Mouse (Mus musculus): ENCODE results near the gene Afap1l2. TPM values are rescaled to one million over a fixed set of nuclear protein-coding genes. Genes with fewer than 3 reads are reported as not detected.
A peak's percentile ranks its signal among the peaks of the same experiment; 100 is the strongest.

Gene Afap1l2
- polyA plus RNA-seq, 1 experiment from 2014 or later = 6.9 TPM

DNA sequence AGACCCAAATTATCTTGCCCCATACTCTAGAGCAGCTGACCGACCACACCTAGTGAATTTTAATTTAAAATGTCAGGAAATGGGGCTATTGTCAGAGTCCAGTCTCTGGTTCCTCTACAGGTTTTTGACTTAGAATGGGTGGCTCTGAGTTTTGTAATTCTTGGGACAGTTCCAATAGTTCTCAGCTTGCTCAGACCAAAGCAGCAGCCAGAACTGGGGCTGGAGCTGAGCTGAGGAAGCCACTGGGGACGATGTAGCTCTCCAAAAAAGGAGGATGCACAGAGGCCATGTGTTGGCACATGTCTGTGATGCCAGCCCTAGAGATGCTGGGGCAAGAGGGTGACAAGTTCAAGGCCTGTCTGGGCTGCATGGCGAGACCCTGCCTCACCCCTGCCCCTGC is 78.6 kb downstream of the Afap1l2 start:
- ATAC-seq (ENCODE audit: low FRiP score, low read depth) = no peak
- Histone ChIP-seq H3K9ac (no peak overlapping the region), H3K36me3 (no peaks in the 10 kb centered on the region), H3K4me1 (peaks cover 3% of the 10 kb centered on the region; the same call in 1 of the 2 replicates), H3K9me3 (no peaks in the 10 kb centered on the region), H3K4me2 (replicated peaks) (no peak overlapping the region), H3K4me3 (no peak overlapping the region), H3K27ac (no peak overlapping the region), H3K27me3 (no peaks in the 10 kb centered on the region)
- WGBS = 72% methylated on average over 3 of the region's 3 CpGs

DNA sequence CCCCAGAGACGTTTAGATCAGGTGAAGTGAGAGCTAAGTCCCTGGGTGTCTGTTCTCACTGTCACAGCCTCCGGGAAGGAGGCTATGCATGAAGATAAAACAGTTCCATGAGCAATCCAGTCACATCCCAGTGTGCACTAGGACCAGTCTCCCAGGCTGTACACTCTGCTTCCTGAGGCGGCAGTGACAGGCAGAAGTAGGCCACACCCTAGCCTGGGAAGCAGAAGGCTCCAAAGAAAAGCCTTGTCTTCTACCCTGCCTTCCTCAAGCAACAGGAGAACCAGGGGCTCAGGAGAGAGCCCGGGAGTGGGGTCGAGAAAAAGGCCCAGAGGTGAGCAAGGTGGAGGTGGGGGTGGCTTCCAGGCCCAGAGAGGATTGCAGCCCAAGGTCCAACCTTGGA is 86.3 kb downstream of the Afap1l2 start:
- Histone ChIP-seq H3K36me3 (no peaks in the 10 kb centered on the region), H3K9ac (no peak overlapping the region), H3K27ac (no peak overlapping the region), H3K27me3 (no peaks in the 10 kb centered on the region), H3K9me3 (no peaks in the 10 kb centered on the region), H3K4me1 (no peaks in the 10 kb centered on the region), H3K4me3 (no peak overlapping the region), H3K4me2 (replicated peaks) (no peak overlapping the region)
- WGBS = 75% methylated on average over 5 of the region's 5 CpGs
- no peak for ATAC-seq (ENCODE audit: low FRiP score, low read depth)

DNA sequence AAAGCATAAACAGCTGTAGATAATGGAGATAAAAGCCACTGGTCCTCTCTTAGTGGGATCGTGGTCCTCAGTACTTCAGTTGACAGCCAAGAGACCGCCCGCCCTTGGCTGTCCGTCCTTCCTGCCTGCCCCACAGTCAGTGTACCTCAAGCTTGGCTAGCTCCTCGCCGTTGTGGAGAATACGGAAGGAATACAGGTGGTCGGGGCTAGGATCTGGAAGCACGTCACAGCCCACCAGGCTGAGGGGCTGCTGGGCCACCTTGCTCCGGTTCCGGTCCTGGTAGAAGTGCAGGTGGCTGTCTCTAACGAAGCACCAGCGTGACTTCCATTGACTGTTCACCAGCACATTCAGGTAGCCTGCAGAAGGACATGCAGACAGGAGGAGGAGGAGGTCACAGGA is 87.8 kb downstream of the Afap1l2 start:
- no peaks in the 10 kb centered on the region for H3K36me3 ChIP-seq
- H3K27ac ChIP-seq = no peak overlapping the region
- no peak overlapping the region for H3K4me2 ChIP-seq (replicated peaks)
- H3K9ac ChIP-seq = 0 out of 2 replicates have a peak overlapping the region, but pooled peaks have one; percentile 40
- H3K4me3 ChIP-seq = no peak overlapping the region
- WGBS = 92% methylated on average over 13 of the region's 13 CpGs
- H3K4me1 ChIP-seq = no peaks in the 10 kb centered on the region
- H3K27me3 ChIP-seq = no peaks in the 10 kb centered on the region
- ATAC-seq (ENCODE audit: low FRiP score, low read depth) = no peak
- H3K9me3 ChIP-seq = no peaks in the 10 kb centered on the region

DNA sequence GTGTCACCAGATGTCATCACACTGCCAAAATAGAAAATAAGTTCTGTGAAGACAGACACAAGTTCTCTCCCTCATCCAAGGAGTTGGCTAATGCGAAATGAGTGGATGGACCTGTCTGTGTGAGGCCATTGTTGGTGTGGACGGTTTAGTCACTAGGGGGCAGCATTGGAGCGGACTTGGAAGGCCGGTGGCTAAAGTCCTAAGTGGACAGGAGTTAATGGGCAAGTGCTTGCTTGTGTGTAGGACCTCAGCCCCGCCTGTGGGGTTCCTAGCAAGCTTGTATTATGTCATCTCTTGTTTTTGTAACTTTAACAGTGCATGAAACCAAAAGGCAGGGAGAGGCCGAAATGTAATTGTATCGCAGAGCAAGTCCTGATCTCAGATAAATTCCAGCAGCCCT is 88.4 kb downstream of the Afap1l2 start:
- Histone ChIP-seq H3K4me1 (no peaks in the 10 kb centered on the region), H3K27me3 (no peaks in the 10 kb centered on the region), H3K9me3 (peaks cover under 1% of the 10 kb centered on the region; the same call in 1 of the 2 replicates), H3K4me2 (replicated peaks) (no peak overlapping the region), H3K27ac (no peak overlapping the region), H3K36me3 (0 out of 2 replicates have a peak, but pooled peaks cover under 1% of the 10 kb centered on the region), H3K4me3 (no peak overlapping the region), H3K9ac (no peak overlapping the region)
- ATAC-seq (ENCODE audit: low FRiP score, low read depth) = peak; percentile 68; the same call in 1 of the 2 replicates
- 24% methylated on average over 7 of the region's 7 CpGs for WGBS

DNA sequence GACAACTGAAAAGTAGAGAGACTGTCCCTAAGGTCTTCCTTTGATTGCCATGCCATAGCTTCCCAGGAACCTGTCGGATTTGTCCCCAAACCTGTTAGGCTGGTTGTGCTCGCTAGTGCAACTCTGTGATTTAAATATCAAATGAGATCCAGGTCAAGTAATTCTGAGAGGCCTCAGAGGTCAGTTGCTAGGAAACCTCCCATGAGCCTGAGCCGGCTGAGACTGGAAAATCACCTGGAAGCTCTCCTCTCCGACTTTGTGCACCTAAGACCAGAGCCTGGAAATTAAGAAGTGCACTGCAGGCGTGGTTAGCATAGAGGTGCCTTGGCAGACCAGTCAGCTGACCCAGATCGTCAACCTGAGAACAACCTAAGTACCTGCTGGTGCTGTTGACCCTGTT is 92.9 kb downstream of the Afap1l2 start:
- Histone ChIP-seq H3K4me2 (replicated peaks) (no peak overlapping the region), H3K4me3 (no peak overlapping the region), H3K9ac (no peak overlapping the region), H3K9me3 (peaks cover 7% of the 10 kb centered on the region; the same call in 1 of the 2 replicates), H3K27ac (no peak overlapping the region), H3K27me3 (no peaks in the 10 kb centered on the region), H3K36me3 (peaks cover 6% of the 10 kb centered on the region; the same call in 1 of the 2 replicates), H3K4me1 (peaks cover 9% of the 10 kb centered on the region)
- 54% methylated on average over 6 of the region's 6 CpGs for WGBS
- no peak for ATAC-seq (ENCODE audit: low FRiP score, low read depth)

DNA sequence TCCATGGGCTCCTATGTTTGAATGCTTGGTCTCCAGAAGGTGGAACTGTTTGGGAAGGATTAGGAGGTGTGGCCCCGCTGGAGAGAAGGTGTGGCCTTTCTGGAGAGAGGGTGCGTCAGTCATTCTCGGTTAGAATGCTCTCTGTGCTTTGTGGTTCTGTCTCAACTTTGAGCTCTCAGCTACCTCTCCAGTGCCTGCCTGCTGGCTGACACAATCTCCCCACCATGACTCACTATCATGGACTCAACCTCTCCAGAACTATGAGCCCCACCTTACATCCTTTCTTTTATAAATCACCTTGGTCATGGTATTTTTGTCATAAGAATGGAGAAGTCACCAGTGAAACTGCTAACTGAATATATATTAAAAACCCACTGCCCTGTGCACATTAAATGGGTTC is 93.4 kb downstream of the Afap1l2 start:
- Histone ChIP-seq H3K27ac (no peak overlapping the region), H3K4me3 (no peak overlapping the region), H3K36me3 (peaks cover 6% of the 10 kb centered on the region; the same call in 1 of the 2 replicates), H3K27me3 (no peaks in the 10 kb centered on the region), H3K9ac (no peak overlapping the region), H3K9me3 (peaks cover 7% of the 10 kb centered on the region; the same call in 1 of the 2 replicates), H3K4me1 (peaks cover 9% of the 10 kb centered on the region), H3K4me2 (replicated peaks) (no peak overlapping the region)
- no peak for ATAC-seq (ENCODE audit: low FRiP score, low read depth)
- WGBS = 96% methylated on average over 3 of the region's 3 CpGs

DNA sequence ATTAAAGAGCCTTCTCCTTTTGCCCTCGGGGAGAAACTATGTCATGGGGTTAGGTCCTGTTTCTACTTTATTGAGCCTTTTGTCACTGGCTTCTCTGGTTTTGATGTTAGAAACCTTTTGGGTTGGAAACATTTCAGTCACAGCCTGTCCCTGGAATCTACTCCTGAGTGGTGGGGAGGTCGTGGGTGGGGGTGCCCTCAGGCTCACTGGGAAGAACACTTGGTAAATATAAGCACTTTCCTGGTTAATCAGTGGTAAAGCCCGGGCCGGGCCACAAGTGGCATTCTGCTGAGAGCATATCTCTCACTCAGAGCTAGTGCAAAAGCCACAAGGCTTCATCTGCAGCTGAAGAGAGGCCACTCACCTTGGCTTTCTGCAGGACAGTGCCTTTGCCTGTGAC is 94.3 kb downstream of the Afap1l2 start:
- Histone ChIP-seq H3K4me3 (no peak overlapping the region), H3K27ac (no peak overlapping the region), H3K4me1 (peaks cover 9% of the 10 kb centered on the region), H3K36me3 (peaks cover 6% of the 10 kb centered on the region; the same call in 1 of the 2 replicates), H3K9ac (no peak overlapping the region), H3K9me3 (peaks cover 7% of the 10 kb centered on the region; the same call in 1 of the 2 replicates), H3K4me2 (replicated peaks) (no peak overlapping the region), H3K27me3 (no peaks in the 10 kb centered on the region)
- no peak for ATAC-seq (ENCODE audit: low FRiP score, low read depth)
- 78% methylated on average over 4 of the region's 4 CpGs for WGBS

DNA sequence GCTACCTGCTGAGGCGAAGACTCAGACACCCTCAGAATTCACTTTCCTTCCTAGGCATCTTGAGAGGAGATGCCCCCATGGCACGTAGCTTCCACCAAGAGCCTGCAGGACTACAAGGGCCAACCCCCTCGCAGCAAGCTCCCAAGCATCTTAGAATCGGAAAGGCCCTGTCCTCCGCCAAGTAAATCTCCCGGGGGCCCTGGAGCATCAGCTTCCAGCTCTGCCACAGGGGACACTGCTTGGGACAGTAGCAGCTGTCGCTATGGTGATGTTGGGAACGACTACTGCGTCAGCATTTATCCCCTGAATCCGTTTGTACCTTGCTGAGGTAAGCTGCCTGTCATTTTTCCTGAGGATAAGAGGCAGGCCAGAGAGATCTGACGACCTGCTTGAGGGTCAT is 97.5 kb downstream of the Afap1l2 start:
- no peak overlapping the region for H3K4me2 ChIP-seq (replicated peaks)
- H3K9me3 ChIP-seq = peaks cover 7% of the 10 kb centered on the region; the same call in 1 of the 2 replicates
- no peak overlapping the region for H3K4me3 ChIP-seq
- peaks cover 6% of the 10 kb centered on the region; the same call in 1 of the 2 replicates for H3K36me3 ChIP-seq
- peaks cover 18% of the 10 kb centered on the region for H3K4me1 ChIP-seq
- no peak overlapping the region for H3K9ac ChIP-seq
- no peak for ATAC-seq (ENCODE audit: low FRiP score, low read depth)
- 62% methylated on average over 11 of the region's 11 CpGs for WGBS
- H3K27me3 ChIP-seq = no peaks in the 10 kb centered on the region
- H3K27ac ChIP-seq = no peak overlapping the region

DNA sequence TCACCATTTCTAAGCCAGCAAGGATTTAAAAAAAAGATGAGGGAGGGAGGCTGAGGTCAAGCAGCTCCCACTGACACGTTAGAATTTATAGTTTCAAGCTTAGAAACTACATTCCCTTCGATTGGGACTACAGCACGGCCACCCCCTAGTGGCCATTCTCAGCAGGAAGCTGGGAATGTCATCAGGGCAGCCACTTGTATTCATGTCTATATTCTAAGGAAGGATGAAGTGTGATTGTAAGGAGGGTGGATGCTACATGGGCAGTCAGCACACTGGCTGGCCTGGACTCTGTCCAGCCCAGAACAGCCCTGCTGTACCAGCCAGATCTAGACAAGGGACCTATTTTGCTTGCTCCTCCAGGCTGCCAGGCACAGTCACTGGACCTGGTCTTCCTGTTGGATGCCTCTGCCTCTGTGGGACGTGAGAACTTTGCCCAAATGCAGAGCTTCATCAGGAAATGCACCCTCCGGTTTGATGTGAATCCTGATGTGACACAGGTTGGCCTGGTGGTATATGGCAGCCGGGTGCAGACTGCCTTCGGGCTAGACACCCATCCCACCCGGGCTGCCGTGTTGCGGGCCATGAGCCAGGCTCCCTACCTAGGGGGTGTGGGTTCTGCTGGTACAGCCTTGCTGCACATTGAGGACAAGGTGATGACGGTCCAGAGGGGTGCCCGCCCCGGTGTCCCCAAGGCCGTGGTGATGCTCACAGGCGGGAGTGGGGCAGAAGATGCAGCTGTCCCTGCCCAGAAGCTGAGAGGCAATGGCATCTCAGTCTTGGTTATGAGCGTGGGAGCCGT is 99.4 kb downstream of the Afap1l2 start:
- no peaks in the 10 kb centered on the region for H3K36me3 ChIP-seq
- WGBS = 74% methylated on average over 17 of the region's 17 CpGs
- H3K4me2 ChIP-seq (replicated peaks) = no peak overlapping the region
- H3K9me3 ChIP-seq = no peaks in the 10 kb centered on the region
- no peak overlapping the region for H3K27ac ChIP-seq
- H3K4me1 ChIP-seq = peaks cover 18% of the 10 kb centered on the region
- H3K27me3 ChIP-seq = no peaks in the 10 kb centered on the region
- ATAC-seq (ENCODE audit: low FRiP score, low read depth) = no peak
- H3K9ac ChIP-seq = no peak overlapping the region
- no peak overlapping the region for H3K4me3 ChIP-seq

DNA sequence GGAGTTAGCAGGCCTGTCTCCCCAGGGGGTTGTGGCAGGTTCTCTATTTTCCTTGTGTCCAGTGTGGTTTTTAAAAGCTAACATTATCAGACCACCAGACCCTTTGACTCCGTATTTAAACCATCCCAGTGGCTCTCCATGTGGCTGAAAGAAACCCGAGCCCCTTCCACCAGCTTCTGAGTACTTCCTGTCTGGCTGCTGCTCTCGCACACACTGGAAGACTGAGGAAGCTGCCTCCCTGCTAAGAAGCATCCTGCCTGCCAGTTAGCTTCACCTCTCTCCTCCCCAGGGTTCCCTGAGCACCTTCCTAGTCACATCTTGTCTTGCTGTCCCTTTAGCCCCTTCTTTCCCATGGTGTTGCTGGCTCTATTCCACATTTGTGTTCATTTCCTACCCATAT is 100.2 kb downstream of the Afap1l2 start:
- no peaks in the 10 kb centered on the region for H3K27me3 ChIP-seq

DNA sequence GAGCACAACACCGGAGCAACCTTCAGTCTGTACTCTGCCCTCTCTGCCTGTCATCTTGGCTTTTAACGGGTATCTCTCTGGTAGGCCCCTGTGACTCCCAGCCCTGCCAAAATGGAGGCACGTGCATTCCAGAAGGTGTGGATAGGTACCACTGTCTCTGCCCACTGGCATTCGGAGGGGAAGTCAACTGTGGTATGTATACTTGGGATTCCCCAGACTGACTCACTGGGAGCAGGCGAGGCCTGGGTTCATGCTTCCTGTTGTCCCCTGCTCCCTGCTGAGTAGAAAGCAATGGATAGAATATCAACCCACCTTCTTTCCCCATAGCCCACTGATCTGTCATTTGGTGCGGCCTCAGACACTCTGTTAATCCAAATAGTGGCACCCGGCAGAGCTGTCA is 102.6 kb downstream of the Afap1l2 start:
- Histone ChIP-seq H3K36me3 (no peaks in the 10 kb centered on the region), H3K4me2 (replicated peaks) (no peak overlapping the region), H3K4me1 (peaks cover 9% of the 10 kb centered on the region), H3K9me3 (no peaks in the 10 kb centered on the region), H3K27ac (no peak overlapping the region), H3K4me3 (no peak overlapping the region), H3K27me3 (0 out of 2 replicates have a peak, but pooled peaks cover 4% of the 10 kb centered on the region), H3K9ac (no peak overlapping the region)
- no peak for ATAC-seq (ENCODE audit: low FRiP score, low read depth)
- 89% methylated on average over 7 of the region's 7 CpGs for WGBS

More for the DNA sequence above, 100.2 kb downstream of the Afap1l2 start:
- H3K27ac ChIP-seq = no peak overlapping the region
- no peak overlapping the region for H3K4me3 ChIP-seq
- WGBS = 15% methylated on average over 3 of the region's 3 CpGs
- H3K4me1 ChIP-seq = peaks cover 18% of the 10 kb centered on the region
- no peaks in the 10 kb centered on the region for H3K36me3 ChIP-seq
- H3K9ac ChIP-seq = no peak overlapping the region
- no peak overlapping the region for H3K4me2 ChIP-seq (replicated peaks)
- no peak for ATAC-seq (ENCODE audit: low FRiP score, low read depth)
- H3K9me3 ChIP-seq = no peaks in the 10 kb centered on the region

DNA sequence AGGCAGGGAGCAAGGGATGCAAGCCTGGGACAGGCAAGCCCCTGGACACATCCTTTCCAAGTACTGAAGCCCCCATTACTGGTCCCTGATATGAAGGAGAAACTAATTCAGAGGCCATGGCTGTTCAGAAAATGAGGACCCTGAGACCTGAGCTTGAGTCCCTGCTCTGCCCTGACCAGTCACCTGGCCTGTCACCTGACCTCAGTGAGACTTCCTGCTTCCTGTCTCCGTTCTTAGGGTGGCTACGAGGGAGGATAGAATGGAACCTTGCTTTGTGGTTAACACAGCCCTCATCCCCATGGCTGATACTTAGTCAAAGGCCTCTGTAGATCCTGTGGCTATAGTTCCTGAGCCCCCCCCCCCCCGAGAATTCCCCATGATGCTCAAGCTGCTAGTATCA is 103.9 kb downstream of the Afap1l2 start:
- ATAC-seq (ENCODE audit: low FRiP score, low read depth) = no peak
- Histone ChIP-seq H3K4me1 (peaks cover 9% of the 10 kb centered on the region), H3K27me3 (0 out of 2 replicates have a peak, but pooled peaks cover 4% of the 10 kb centered on the region), H3K4me3 (no peak overlapping the region), H3K9ac (no peak overlapping the region), H3K36me3 (no peaks in the 10 kb centered on the region), H3K9me3 (no peaks in the 10 kb centered on the region), H3K27ac (no peak overlapping the region), H3K4me2 (replicated peaks) (no peak overlapping the region)
- 82% methylated on average over 3 of the region's 3 CpGs for WGBS
